Mouse (Mus musculus): Measurements from ENCODE around the gene Rack1.
A peak's percentile ranks its signal among the peaks of the same experiment; 100 is the strongest.
"Not testable (repeated sequence)": the region's sequence is repeated elsewhere in the genome, so short reads cannot be mapped to it uniquely, and the experiment has no call there.

Gene Rack1

DNA sequence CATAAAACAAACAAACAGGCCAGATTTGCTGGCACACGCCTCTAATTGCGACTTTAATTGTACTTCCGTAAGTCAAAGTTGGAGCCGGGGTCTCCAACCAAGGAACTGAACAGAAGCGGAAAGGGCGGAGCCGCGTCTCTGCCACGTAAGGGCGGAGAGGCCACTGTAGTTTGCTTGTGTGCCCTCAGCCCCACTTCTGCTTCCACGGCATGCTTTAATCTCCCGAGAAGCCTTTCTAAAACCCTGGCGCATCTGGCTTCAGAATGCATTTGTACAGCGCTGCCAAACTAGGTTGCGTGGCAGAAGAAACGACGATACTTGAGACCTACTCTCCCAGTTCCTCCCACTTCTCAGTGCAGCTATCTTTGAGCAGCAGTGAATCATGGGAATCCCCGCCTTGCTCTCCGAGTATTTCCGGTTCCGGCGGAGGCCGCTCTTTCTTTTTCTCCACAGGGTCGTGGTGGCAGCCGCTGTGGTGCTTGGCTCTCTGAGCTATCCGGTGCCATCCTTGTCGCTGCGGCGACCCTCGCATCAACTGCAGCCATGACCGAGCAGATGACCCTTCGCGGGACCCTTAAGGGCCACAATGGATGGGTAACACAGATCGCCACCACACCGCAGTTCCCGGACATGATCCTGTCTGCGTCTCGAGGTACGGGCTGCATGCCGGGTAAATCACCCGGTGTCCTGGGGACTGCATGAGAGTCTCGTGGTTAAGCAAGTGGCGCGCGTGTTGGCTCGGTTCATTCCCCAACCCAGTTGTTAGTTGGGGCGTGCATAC is at the start of gene Rack1:
TSS of gene Rack1 (plus strand) at position 412 of the 781 bp plus-strand sequence.
- DNase-seq (ENCODE audit: low spot score): peak; percentile 86

DNA sequence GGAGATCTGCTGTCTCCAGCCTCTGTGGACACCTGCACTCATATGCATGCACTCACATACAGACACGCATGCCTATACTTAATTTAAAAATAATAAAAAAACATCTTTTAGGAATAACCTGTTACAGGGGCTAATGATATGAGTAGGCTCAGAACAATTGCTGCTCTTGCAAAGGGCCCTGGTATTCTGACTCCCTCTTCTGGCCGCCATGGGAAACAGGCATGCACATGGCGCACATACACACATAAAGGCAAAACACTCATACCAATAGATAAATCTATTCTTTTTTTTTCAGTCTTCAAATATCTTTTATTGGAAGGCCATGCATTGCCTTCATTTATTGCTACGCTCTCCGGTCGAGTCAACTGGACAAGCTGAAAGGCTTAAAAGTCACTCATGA is 49.7 kb upstream of the Rack1 start:
- no peak for DNase-seq (ENCODE audit: low spot score)

DNA sequence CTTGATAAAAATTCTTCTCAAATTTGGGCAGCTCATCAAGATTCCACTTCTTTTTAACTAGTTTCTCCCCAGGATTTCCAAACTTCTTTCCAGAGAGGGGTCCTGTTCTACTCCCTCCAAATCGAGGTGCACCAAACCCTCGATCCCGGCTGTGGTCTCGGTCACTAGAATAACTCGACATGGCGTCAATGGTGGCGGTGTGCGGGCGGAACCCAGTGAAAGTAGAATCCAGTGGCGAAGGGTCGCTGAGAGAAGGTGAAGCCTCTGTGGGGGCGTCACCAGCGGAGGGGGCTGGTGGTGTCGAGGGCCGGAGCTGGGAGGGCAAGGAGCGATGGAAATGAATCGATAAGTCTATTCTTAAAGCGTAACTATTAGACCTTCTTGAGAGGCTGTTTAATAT is 46.6 kb upstream of the Rack1 start:
- not testable (repeated sequence) for DNase-seq (ENCODE audit: low spot score)

DNA sequence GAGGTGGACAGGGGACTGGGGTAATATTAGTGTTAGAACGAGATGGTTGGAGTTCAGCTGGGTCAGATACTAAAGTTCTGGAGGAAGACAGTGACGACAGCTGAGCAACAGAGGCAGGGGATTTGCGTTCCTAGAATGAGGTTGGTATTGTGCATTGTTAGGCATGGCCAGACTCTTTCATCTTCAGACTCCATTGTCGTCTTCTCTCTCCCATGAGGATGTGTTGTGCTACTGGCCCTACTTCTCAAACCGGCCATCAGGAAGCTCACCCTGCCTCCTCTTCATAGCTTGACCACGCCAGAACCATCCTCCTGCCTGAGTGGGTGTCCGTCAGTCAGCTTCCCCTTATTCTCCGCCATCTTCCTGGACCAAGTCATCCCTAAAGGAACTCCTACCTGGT is 41.1 kb upstream of the Rack1 start:
- no peak for DNase-seq (ENCODE audit: low spot score)

DNA sequence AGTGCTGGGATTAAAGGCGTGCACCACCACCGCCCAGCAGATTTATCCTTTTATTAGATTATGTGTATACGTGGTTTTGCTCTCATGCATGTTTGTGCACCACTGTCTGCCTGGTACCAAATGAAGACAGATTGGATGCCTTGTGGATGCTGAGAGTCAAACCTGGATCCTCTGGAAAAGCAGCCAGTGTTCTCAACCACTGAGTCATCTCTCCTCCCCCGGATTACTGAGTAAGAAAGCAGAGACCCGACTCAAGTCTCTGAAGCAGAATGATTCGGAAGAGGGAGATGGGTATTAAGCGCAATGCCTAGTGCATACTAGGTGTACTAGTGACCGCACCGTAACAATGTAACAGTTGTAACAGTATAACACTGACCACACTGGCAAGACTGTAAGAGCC is 36.0 kb upstream of the Rack1 start:
- no peak for DNase-seq (ENCODE audit: low spot score)

DNA sequence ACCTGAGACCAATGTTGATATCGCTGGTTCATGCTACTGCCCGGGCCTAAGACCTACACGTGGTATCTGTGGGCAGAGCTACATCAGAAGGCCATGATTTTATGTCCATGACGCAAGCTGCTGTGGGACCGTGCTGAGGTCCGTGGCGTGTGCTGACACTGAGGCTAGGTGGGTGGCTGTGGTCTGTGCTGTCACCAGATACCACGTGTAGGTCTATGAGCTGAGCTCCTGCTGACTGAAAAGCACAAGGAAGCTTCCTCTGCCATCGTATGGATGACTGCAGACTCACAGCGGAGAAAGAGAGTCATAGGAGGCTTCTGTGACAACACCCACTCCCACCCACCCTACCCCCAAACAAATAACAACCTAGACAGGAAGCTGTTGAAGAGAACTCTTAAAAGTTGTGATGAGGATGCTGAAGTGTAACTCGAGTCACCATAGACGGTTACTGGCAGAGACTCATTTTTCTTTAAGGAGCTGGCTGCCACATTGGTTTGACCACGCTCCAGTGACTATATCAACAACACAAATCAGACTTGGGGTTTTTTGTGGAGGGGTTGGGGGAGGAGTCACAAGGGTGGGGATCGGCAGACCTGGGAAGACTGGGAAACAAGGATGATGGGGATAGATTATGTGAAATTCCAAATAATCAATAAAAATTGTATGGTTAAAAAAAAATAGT is 32.8 kb upstream of the Rack1 start:
- DNase-seq (ENCODE audit: low spot score): no peak

DNA sequence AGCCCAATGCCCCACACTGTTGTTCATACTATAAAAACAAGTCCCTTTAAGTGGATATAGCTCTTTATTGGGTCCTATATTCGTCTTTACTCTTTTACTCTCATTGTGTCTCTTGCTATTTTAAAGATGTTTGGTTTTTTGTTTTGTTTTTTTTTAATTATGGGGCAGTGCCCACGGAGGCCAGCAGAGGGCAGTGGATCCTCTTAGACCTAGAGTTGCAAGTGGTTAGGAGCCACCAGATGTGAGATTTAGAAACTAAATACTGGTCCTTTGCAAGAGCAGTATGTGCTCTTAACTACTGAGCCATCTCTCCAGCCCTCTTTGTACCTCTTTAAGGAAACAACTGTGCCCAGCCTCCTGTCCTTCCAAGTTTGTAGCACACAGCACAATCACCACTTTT is 28.4 kb upstream of the Rack1 start:
- DNase-seq (ENCODE audit: low spot score): no peak

DNA sequence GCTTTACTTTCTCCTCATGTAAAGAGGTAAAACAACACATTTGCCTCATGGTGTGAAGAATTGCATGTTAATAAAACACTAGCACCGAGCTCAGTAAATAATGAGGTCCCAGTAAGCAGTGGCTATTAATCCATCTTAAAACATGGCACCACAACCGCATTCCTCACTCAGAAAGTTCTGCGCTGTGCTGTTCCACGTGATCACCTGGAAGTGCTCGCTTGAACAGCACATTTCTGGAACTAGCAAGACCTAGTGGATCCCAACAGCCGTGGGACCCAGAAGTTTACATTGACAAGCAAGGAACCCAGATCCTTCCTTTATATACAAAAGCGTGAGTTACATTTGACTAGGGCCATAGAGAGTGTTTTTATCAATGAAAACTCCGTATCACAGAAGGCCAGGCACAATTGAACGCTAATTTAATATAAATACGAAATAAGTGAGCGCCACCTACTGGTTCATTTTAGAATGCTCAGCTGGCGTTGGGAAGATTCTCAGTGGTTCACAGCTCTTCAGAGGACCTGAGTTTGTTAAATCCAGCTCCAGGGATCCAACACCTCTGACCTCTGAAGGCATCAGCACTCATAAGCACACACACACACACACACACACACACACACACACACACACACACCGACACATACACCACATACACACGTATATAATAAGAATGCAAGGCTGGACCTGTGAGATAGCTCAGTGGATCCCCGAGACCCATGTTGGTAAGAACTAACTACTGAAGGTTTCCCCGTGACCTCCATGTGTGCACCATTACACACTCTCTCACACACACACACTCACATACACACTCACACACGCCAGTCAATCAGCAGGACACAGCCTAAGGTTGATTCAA is 25.5 kb upstream of the Rack1 start:
- no peak for DNase-seq (ENCODE audit: low spot score)

DNA sequence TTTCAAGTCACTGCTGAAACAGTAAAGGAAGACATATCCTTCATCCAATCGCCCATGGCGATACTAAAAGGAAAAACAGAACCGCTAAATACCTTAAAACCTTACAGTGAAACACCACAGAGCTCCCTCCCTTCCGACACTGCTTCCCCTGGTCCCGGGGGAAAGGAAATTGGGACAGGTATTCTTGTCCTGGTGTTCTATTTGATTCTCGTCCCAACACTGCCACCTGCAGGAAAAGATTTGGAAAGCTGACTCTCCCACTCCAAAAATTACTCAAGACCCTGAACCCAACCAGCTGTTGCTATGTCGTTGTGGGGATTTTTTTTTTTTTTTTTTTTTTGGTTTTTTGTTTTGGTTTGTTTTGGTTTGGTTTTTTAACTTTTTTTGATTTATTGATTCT is 24.6 kb upstream of the Rack1 start:
- DNase-seq (ENCODE audit: low spot score): no peak

DNA sequence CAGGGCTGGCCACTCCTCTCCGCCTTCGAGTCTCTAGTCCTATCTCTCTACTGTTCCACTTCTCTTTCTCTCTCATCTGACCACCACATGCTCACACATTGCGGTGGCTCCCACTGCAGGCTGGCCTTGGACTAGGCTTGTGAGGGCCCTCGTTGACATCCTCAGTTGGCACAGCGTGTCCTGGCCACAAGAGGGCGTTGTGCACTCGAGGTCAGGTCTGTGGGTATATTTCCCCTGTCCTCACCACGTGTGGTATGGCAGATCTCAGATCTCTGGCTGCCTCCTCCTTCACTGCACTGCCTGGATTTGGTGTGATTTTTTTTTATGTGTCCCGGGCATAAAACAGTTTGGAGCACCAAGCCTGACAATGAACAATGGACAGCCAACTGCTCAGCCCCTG is 23.5 kb upstream of the Rack1 start:
- no peak for DNase-seq (ENCODE audit: low spot score)

DNA sequence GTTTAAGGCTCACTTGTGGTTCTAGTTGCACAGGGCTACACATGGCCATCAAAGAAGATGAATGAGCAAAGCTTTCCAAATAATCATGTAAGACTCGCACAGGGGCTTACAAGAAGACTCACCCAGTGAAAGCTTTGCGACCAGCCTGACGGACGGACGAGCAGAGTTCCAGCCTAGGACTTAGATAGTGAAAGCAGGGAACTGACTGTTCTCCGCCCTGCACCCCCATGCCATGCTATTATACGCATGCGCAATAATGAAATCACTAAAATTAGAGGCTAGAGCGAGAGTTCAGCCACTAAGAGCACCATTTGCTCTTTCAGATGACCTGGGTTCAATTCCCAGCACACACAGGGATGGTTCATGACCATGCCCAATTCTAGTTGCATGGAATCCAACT is 22.8 kb upstream of the Rack1 start:
- no peak for DNase-seq (ENCODE audit: low spot score)

DNA sequence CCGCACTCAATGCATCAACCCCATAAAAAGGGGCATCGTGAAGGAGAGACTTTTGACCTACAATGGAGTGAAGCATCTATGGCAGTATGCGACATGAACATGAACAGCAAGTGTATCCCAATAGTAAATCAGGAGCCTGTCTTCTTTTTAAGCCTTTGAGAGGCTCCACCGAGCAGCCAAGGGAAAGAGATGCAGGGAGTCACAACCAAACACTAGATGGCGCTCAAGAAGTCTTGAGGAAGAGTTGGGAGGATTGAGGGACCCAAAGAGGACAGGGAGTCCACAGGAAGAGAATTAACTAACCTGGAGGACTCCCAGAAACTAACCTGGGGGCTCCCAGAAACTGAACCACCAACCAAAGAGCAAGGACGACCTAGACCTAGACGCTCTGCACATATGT is 20.7 kb upstream of the Rack1 start:
- no peak for DNase-seq (ENCODE audit: low spot score)

DNA sequence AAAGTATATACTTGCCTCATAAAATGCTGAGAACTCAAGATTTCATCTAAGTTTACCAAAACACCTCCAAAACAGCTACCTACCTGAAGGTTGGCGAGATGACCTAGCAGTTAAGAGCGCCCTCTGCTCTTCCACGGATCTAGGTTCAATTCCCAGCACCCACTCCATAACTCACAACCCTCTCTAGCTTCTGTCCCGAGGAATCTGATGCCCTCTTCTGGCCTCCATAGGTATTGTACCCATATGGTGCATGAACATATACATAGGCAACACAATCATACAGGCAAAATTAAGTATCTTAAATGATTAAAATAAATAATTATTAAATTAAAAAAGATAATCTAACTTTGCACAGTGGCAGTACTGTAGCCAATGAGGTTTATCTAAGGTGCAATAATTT is 17.9 kb upstream of the Rack1 start:
- no peak for DNase-seq (ENCODE audit: low spot score)

DNA sequence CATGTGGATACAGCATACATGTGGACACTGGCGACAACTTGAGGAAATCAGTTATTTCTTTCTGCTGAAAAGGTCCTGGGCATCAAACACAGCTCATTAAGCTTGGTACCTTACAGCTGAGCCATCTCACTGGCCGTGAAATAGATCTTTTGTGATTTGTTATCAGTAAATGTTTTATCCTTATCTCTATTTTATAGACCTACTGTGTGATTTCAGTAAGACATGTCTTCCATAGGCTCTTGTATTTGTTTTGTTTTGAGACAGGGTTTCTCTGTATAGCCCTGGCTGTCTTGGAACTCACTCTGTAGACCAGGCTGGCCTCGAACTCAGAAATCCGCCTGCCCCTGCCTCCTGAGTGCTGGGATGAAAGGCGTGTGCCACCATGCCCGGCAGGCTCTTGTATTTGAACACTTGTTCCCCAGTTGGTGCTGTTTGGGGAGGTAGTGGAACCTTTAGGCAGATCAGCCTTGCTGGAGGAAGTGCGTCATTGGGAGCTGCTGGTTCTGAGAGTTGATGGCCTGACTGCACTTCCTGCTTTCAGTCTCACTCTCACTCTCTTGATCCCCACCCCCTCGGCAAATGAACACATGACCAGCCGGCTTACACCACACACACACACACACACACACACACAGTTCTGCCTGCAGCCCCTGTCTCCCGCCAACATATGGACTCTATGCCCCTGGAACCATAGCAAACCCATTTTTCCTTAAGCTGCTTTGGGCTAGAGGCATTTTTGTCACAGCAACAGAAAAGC is 12.5 kb upstream of the Rack1 start:
- DNase-seq (ENCODE audit: low spot score): no peak

DNA sequence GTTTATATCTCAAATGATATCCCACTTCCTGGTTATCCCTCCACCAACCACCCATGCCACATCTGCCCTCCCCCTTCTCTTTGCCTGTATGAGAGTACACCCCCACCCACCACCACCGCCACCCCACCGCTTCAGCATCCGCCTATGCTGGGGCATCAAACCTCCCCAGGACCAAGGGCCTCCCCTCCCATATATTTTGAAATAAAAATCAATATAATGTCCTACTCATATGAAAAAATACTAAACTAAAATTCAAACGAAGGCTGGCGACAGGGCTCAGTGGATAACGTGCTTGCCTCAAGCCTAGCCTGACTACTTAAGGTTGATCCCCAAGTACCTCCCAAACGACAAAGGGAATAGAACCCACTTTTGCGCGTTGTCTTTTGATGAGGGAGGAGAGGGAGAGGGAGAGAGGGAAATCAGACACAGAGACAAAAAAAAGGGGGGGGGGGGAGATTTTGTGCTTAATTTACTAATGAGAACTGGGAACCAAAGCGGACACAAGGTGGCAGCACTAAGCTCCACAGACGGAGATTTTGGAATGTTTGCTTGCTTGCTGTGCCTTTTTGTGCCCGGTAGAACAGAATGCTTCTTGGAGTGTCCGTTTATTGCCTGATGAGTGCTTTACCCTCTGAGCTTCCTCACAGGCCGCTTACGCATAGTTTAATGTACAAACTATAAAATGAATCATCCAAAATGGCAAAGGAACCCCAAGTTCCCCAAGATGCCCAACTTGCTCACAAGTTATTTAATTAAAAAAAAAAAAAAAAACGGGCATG is 11.6 kb upstream of the Rack1 start:
- DNase-seq (ENCODE audit: low spot score): peak; percentile 63

DNA sequence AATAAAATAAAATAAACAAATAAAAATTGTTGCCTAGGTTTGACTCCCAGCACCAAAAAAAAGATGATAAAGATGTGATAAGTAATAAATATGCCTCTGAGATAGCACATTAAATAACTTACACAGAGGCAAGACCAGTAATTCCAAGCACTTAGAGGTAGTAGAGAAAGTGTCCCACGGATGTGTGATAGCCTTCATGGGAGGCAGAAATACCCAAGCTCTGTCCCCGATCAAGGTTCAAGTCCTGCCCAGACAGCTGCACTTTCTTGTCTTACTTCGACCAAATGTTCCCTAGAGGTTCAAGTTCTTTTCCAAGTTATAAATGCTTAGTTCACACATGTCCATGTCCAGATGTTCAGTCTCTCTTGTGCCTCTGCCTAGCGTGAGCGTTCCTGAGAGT is 10.9 kb upstream of the Rack1 start:
- no peak for DNase-seq (ENCODE audit: low spot score)

DNA sequence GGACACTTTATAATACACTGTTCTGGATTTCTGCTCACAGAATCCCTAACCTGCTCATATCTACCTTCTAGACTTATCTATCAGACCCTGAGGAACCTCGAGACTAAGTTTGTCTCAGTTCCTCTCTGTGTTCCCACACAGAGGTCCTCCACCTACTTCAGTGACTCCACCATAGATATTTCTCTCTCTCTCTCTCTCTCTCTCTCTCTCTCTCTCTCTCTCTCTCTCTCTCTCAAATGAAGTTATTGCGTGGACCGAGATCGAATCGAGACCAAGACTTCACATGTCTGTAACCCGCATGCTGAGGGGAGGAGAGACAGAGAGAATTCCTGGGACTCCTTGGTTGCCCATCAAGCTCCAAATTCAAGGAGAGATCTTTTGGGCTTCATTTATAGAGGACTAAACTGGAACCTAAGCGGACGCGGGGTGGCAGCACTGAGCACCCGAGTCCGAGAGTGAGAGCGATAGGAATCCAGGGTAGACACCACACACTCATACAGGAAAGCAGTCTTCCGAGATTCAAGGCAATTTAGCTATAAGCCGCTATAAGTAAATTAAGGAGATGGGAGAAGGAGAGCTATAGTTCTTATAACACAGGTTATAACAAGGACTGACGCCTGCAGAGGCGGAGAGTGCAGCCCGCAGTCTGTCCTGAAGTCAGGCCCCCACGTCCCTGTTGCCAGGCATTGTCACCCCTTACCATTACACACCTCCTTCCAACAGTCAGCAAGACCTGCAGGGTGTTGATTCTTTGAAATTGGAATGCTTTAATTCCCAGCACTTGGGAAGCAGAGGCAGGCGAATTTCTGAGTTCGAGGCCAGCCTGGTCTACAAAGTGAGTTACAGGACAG is 9.9 kb upstream of the Rack1 start:
- DNase-seq (ENCODE audit: low spot score): peak; percentile 83

DNA sequence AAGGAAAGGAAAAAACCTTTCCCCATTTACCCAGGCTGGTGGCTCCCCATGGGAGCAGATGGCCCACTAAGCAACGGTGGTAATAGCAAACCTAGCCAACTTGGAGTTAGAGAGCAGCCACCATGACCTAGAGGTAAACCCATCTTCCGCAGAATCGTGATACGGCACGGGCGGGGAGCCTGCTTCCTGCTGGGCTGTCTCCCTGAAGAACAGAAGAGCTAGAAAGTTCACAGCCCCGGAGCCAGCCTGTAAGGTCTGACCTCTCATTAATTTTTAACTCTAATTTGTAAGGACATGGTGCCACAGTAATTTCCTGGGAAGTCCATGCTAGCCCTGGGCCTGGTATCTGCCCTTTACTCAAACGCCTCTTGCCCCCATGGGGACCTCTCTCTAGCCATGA is 9.2 kb upstream of the Rack1 start:
- no peak for DNase-seq (ENCODE audit: low spot score)

DNA sequence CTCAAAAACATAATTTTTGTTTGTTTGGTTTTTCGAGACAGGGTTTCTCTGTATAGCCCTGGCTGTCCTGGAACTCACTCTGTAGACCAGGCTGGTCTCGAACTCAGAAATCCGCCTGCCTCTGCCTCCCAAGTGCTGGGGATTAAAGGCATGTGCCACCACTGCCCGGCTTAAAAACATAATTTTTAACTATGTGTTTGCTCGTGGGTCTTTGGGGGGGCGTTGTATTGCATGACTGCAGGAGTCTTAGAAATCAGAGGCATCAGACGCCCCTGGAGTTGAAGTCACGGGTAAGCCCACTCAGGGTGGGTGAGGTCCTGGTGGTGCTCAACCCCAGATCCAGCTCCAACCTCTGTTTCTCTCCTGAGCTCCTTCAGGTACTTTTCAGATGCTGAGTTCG is 8.2 kb upstream of the Rack1 start:
- DNase-seq (ENCODE audit: low spot score): not testable (repeated sequence)

DNA sequence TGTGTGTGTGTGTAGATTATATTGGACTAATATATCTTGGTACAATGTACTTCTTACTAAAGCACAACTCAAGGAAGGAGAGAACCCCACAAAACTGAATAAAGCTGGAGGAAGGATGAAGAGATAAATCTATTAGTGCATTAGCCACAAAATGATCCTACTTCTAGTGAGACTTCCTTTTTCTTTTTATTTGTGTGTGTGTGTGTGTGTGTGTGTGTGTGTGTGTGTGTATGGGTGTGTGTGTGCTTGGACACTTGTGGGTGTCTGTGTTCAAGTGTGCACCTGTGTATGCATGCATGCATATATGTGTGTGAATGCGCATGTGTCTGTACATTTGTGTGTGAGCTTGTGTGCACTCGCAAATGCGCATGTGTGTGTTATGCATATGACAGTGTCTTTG is 6.9 kb upstream of the Rack1 start:
- no peak for DNase-seq (ENCODE audit: low spot score)

All from ovary, postnatal 36 days (tissue).